Mouse (Mus musculus): Measurements from ENCODE around the gene Atp1a1.

DNA sequence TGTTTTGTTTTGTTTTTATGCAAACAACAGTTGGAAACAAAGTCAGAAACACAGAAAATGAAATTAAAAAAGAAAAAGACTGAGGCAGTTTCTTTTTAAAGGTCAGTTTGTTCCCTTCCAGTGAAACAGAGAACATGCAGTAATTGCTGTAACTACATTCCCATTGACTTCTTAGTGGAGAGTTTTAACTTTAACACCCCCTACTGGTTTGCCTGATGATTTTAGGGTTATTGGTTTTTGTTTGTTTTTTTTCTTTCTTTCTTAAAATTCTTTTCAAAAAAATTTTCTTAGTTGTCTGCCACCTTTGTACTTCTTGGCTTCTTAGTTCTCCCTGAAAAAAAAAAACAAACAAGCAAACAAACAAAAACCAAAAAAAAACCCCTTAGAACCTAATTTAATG is 12.5 kb upstream of the Atp1a1 start:
- TF ChIP-seq GATA1 (IDR thresholded peaks at IDR 0.05; ENCODE audit: borderline replicate concordance, low read length) (no peak), FLI1 (IDR thresholded peaks at IDR 0.05; ENCODE audit: low read length) (no peak)
